Mouse (Mus musculus) thymus, postnatal 36 days (tissue): ENCODE measurements around the gene Adamtsl1.
A peak's percentile ranks its signal among the peaks of the same experiment; 100 is the strongest.

ENCODE experiments used
- DNase-seq, 2 experiments: peaks; one replicate each; pipeline ENCODE4 v3.0.0; 2022; ENCODE audit warnings: mixed read lengths in 2 of 2

Adamtsl1 gene

GRCm38 (mm10) chr4:85677621-85678020, 163.6 kb downstream of the Adamtsl1 start:
- no peak for DNase-seq

- DNase-seq, result no peak
Observed at GRCm38 (mm10) chr4:85686160-85686559, 172.2 kb downstream of the Adamtsl1 start.

GRCm38 (mm10) chr4:85695237-85695636, 181.3 kb downstream of the Adamtsl1 start:
- no peak for DNase-seq

- DNase-seq, result no peak
Observed at GRCm38 (mm10) chr4:85707352-85708057, 193.5 kb downstream of the Adamtsl1 start.

GRCm38 (mm10) chr4:85709636-85710035, 195.7 kb downstream of the Adamtsl1 start:
- no peak for DNase-seq

- DNase-seq, result no peak
Observed at GRCm38 (mm10) chr4:85724999-85725398, 211.0 kb downstream of the Adamtsl1 start.

- DNase-seq, result no peak
Observed at GRCm38 (mm10) chr4:85727731-85728130, 213.8 kb downstream of the Adamtsl1 start.

GRCm38 (mm10) chr4:85728416-85728815, 214.4 kb downstream of the Adamtsl1 start:
- no peak for DNase-seq

- DNase-seq, result no peak
Observed at GRCm38 (mm10) chr4:85740478-85740877, 226.5 kb downstream of the Adamtsl1 start.

GRCm38 (mm10) chr4:85741825-85742391, 227.9 kb downstream of the Adamtsl1 start:
- no peak for DNase-seq

GRCm38 (mm10) chr4:85743427-85743826, 229.5 kb downstream of the Adamtsl1 start:
- DNase-seq, result no peak

GRCm38 (mm10) chr4:85762684-85763083, 248.7 kb downstream of the Adamtsl1 start:
- DNase-seq, result no peak

- no peak for DNase-seq
Observed at GRCm38 (mm10) chr4:85763161-85764014, 249.4 kb downstream of the Adamtsl1 start.

- no peak for DNase-seq
Observed at GRCm38 (mm10) chr4:85764015-85764450, 250.1 kb downstream of the Adamtsl1 start.

GRCm38 (mm10) chr4:85764476-85764875, 250.5 kb downstream of the Adamtsl1 start:
- DNase-seq, result no peak

- DNase-seq, result no peak
Observed at GRCm38 (mm10) chr4:85767666-85768065, 253.7 kb downstream of the Adamtsl1 start.

GRCm38 (mm10) chr4:85768107-85768506, 254.1 kb downstream of the Adamtsl1 start:
- no peak for DNase-seq

GRCm38 (mm10) chr4:85782511-85782910, 268.5 kb downstream of the Adamtsl1 start:
- no peak for DNase-seq

- DNase-seq, result no peak
Observed at GRCm38 (mm10) chr4:85783768-85784379, 269.9 kb downstream of the Adamtsl1 start.

GRCm38 (mm10) chr4:85784428-85784827, 270.5 kb downstream of the Adamtsl1 start:
- no peak for DNase-seq

- DNase-seq, result no peak
Observed at GRCm38 (mm10) chr4:85790226-85790625, 276.3 kb downstream of the Adamtsl1 start.

GRCm38 (mm10) chr4:85801805-85802204, 287.8 kb downstream of the Adamtsl1 start:
- DNase-seq, result peak; percentile 7 to 12

- DNase-seq, result no peak
Observed at GRCm38 (mm10) chr4:85814418-85814817, 300.4 kb downstream of the Adamtsl1 start.
